Mouse (Mus musculus): Measurements from ENCODE around the gene 4921507P07Rik.
"Not testable (repeated sequence)": the region's sequence is repeated elsewhere in the genome, so short reads cannot be mapped to it uniquely, and the experiment has no call there.

4921507P07Rik gene

GRCm38 (mm10) chr6:50558877-50559276 lies 37.6 kb downstream of the 4921507P07Rik start:
- DNase-seq (ENCODE audit: low read depth, low spot score), result no peak

GRCm38 (mm10) chr6:50557566-50557965 lies 38.9 kb downstream of the 4921507P07Rik start:
- DNase-seq (ENCODE audit: low read depth, low spot score), result no peak

GRCm38 (mm10) chr6:50554223-50554622 lies 42.2 kb downstream of the 4921507P07Rik start:
- not testable (repeated sequence) for DNase-seq (ENCODE audit: low read depth, low spot score)

GRCm38 (mm10) chr6:50552881-50553518 lies 43.4 kb downstream of the 4921507P07Rik start:
- no peak for DNase-seq (ENCODE audit: low read depth, low spot score)

DNA sequence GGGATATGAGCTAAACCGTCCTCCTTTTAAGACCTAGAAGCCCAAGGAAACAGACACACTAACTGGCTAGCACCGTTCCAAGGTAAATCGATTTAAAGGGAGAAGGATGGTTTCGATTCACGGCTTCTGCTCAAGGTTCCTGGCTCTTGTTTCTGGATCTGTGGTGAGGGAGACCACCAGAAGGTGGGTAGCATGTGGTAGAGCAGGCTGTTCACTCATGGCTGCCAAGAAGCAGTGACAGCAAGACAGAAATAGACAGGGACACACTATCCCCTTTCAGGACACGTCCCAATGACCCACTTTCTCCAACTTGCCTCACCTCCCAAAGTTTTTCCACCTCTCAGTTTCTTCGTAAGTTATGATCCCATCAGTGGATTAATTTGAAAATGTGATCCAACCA lies 46.6 kb downstream of the 4921507P07Rik start:
- no peak for DNase-seq (ENCODE audit: low read depth, low spot score)

DNA sequence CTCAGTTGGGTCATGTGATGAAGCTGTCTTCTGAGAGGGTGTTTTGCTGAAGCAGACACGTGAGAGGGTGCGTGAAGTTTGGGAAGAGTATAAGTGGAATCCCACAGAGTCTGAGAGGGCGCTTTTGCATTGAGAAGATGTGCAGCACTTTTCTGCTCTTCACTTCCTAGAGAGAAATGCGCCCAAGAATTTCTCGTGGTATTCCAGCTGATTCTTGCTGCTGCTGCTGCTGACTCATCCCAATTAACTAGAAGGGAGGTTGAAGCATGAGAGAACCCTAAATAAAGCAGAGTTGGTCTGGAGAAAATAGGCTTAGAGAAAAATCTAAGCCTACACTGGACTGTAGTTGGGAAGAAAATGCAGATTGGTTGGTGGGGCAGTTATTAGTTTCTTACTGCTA lies 47.4 kb downstream of the 4921507P07Rik start:
- no peak for DNase-seq (ENCODE audit: low read depth, low spot score)

GRCm38 (mm10) chr6:50545412-50546043 lies 50.9 kb downstream of the 4921507P07Rik start:
- DNase-seq (ENCODE audit: low read depth, low spot score), result no peak

- no peak for DNase-seq (ENCODE audit: low read depth, low spot score)
Observed at GRCm38 (mm10) chr6:50542535-50542934, 53.9 kb downstream of the 4921507P07Rik start.

GRCm38 (mm10) chr6:50539641-50540040 lies 56.8 kb downstream of the 4921507P07Rik start:
- no peak for DNase-seq (ENCODE audit: low read depth, low spot score)

- DNase-seq (ENCODE audit: low read depth, low spot score), result peak; percentile 16
Observed at GRCm38 (mm10) chr6:50536461-50536892, 60.0 kb downstream of the 4921507P07Rik start.

DNA sequence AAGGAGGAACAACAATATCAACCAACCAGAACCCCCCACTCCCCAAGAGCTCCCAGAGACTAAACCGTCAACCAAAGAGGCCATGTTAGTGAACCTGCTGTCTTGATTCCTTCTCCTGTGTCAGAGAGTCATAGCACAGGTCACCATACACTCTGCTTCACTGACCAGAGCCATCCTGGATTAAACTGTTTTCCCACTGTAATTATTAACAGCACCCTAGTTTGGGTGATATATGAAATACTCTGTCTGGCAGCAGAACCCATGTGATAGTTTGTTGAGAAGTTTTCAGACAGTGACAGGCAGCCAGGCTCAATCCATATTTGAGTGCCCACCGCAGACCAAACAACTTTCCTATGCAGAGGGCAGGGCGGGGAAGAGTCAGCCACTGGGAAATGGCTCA lies 61.1 kb downstream of the 4921507P07Rik start:
- no peak for DNase-seq (ENCODE audit: low read depth, low spot score)

- DNase-seq (ENCODE audit: low read depth, low spot score), result no peak
Observed at GRCm38 (mm10) chr6:50531920-50532319, 64.5 kb downstream of the 4921507P07Rik start.

- DNase-seq (ENCODE audit: low read depth, low spot score), result no peak
Observed at GRCm38 (mm10) chr6:50531003-50531402, 65.4 kb downstream of the 4921507P07Rik start.

- DNase-seq (ENCODE audit: low read depth, low spot score), result no peak
Observed at GRCm38 (mm10) chr6:50529194-50529593, 67.2 kb downstream of the 4921507P07Rik start.

DNA sequence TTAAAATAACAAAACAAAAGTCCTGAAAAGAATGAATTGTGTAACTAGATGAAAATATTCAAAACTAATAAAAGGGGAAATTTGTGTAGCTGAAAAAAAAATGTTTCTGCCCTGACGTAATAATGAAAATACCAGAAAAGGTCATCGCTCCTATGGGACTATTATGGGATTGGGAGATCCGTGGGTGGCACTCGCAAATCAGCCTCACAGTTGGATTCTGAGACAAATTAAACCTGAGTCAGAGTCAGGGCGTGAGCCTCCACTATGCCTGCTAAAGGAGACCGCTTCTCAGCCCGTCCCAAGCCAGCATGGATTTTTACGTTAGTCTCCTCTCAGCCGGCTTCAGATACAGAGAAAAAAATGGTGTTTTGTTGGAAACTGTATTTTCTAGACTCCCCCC lies 69.0 kb downstream of the 4921507P07Rik start:
- DNase-seq (ENCODE audit: low read depth, low spot score), result no peak

- peak; percentile 41 for DNase-seq (ENCODE audit: low read depth, low spot score)
Observed at GRCm38 (mm10) chr6:50526597-50527024, 69.8 kb downstream of the 4921507P07Rik start.

DNA sequence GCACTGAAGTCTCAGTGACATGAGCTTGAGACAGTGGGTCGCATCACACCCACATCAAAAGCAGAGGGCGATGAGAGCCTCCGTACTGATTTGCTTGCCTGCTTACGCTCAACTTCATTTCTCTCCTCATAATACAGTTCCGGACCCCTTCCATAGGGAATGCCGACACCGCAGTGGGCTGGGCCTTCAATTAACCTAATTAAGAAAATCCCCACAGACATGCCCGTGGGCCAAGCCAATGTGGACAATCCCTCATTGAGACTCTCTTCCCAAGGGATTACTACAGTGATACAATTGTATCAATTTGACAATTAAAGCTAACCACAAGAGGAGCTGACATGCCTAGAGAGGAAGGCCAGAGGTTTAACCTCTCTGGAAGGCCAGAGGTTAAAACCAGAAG lies 70.6 kb downstream of the 4921507P07Rik start:
- DNase-seq (ENCODE audit: low read depth, low spot score), result no peak

DNA sequence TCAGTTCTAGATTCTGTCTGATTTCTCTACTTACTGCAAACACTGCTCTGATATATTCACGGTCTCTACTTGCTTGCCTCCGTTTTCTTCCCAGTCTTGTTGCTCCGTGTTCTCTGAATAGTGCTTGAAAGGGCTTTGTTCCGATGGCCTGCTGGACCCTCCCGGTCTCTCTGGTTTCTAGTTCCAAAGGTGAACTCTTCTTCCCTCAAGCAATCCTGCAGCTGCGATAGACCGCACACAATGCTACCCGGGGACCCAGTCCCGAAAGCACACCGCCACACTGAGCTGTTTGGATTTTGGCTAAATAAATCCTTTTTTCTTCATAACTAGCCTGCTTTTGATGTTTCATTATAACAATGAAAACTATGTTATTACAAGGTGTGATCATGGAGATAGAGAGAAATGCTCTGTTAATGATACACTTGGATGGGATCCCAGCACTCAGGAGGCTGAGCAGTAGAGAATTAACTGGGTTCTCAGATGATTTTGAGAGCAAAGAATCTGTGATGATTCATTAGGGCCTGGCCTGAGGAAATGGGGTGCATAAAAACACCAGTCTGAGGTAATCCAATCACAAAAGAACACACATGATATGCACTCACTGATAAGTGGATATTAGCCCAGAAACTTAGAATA lies 72.1 kb downstream of the 4921507P07Rik start:
- DNase-seq (ENCODE audit: low read depth, low spot score), result no peak

Measured in c-Kit-negative CD71-positive TER-119-positive erythroid progenitor cells, embryonic 14.5 days (primary cell).